In the genomic region with DNA sequence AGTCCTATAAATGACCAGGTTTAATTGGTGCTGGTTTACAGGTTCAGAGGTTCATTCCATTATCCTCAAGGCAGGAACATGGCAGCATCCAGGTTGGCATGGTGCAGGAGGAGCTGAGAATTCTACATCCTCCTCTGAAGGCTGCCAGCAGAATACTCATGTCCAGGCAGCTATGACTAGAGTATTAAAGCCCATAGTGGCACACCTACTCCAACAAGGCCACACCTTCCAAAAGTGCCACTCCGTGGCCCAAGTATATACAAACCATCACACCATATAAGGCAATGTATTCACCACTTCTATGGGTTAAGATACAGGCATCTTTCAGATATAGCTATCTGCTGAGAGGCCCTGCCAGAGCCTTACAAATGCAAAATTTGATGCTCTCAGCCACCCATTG, we compare ENCODE assay signal across 11 mouse cellular contexts.
"Had no signal": no experiment of that assay in that cellular context is flagged by ENCODE, and none has a peak within 500 bp of the region (broad histone marks: within the 10 kb centered on the region; RNA-seq: fewer than 3 reads in every experiment).

No protein-coding gene starts in this region.

- H3K27ac ChIP-seq: kidney, embryonic 15.5 days; limb, embryonic 13.5 days; liver, embryonic 15.5 days; midbrain, embryonic 12.5 days had no signal

- H3K9me3 ChIP-seq: kidney, embryonic 15.5 days; limb, embryonic 13.5 days; liver, embryonic 15.5 days; midbrain, embryonic 12.5 days had no signal

- H3K9ac ChIP-seq: kidney, embryonic 15.5 days; limb, embryonic 13.5 days; liver, embryonic 15.5 days; midbrain, embryonic 12.5 days had no signal

- DNase-seq: kidney, adult 2 months; kidney, postnatal 14 days; left cerebral cortex, postnatal 4 days; right cerebral cortex, adult 18-20 months; right cerebral cortex, postnatal 25 days; thymus, adult 18-20 months; thymus, postnatal 14 days had no signal

- H3K4me2 ChIP-seq: kidney, embryonic 15.5 days; limb, embryonic 13.5 days; liver, embryonic 15.5 days; midbrain, embryonic 12.5 days had no signal

- H3K27me3 ChIP-seq: kidney, embryonic 15.5 days; limb, embryonic 13.5 days; liver, embryonic 15.5 days; midbrain, embryonic 12.5 days had no signal

- H3K4me3 ChIP-seq: kidney, embryonic 15.5 days; limb, embryonic 13.5 days; liver, embryonic 15.5 days; midbrain, embryonic 12.5 days had no signal

- H3K4me1 ChIP-seq: limb, embryonic 13.5 days; midbrain, embryonic 12.5 days had no signal

- H3K36me3 ChIP-seq: kidney, embryonic 15.5 days; limb, embryonic 13.5 days; liver, embryonic 15.5 days; midbrain, embryonic 12.5 days had no signal
